Mouse (Mus musculus): ENCODE measurements at regions not wholly inside any gene's neighbourhood (a gene's known extent, or its start where the extent isn't known, plus 50 kb on each side); places are given as distances from the start of the nearest gene placed in this dataset.
A peak's percentile ranks its signal among the peaks of the same experiment; 100 is the strongest.

DNA sequence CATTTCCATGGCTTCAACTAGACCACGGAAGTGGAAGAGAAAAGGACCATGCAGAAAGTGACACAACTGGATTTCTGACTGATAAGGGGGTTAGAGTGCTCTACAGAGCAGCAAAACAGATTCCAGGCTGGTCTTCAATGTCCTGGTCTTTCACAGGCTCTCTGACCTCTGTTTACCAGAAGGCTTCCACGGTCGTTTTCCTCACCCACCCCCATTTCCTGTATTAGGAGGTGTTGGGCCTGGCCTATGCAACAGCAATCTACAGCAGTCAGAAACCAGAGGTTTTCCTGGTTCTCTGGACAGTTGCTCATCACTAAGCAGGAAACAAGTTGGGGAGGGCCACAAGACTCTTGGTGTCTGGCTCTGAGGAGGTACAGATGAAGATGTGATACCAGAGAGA is 148.1 kb upstream of the Cited2 start:
- Histone ChIP-seq H3K9ac (ENCODE audit: low read depth, low read length) (no peak overlapping the region), H3K4me3 (ENCODE audit: low read depth, low read length) (no peak overlapping the region), H3K27me3 (ENCODE audit: control insufficient read depth, insufficient read depth, low read length) (no peaks in the 10 kb centered on the region), H3K36me3 (ENCODE audit: control insufficient read depth, insufficient read depth, low read length) (no peaks in the 10 kb centered on the region), H3K9me3 (replicated peaks; ENCODE audit: control insufficient read depth, low read length) (no peaks in the 10 kb centered on the region), H3K27ac (ENCODE audit: low read depth, low read length) (peak overlapping the region; percentile 60), H3K4me2 (no peak overlapping the region), H3K4me1 (ENCODE audit: control insufficient read depth, insufficient read depth, low read length) (peaks cover 7% of the 10 kb centered on the region)
- 19% methylated on average over 3 of the region's 3 CpGs for WGBS (ENCODE audit: insufficient replicate concordance)
- peak; percentile 46; the same call in 1 of the 2 replicates for ATAC-seq (replicated peaks; ENCODE audit: insufficient number of reproducible peaks, low FRiP score, low TSS enrichment)

DNA sequence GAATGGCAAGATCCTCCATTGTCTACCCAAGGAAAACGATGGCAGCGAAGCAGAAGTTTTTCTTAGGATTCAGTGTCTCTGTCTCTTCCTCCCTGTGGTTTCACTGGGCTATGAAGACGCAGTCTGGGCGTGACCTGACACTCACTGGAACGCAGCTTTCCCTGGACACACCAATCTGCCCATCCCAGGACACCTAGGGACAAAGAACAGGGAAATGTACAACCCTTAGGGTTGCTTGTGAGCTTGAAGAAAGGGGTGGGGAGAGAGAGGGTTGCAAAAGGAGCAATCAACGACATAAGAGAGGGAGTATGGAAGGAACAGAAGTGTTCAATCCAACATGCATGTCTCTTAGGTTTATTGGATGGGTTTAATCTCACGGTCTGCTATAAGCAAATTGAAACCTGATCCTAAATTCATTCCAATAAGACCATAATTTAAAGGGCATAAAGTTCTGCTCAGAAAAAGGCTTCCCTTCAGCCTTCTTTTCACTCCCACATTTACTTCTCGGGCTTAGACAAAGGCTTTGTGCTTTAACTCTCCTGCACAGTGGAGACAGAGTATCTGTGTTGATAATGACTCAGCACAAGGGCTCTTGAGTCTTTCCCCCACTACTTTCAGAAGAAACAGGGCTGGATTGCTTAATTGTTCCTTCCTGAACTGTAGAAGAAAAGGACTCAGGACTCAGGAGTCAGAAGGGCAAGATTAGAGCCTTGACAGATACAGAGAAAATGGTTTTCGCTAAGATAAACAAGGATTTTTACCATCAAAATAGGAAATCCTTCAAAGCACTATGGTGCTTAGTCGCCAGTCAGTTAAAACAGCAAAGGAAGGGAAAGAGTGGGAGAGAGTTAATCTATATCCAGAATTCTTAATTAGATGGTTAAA is 147.3 kb upstream of the Cited2 start:
- H3K4me3 ChIP-seq (ENCODE audit: low read depth, low read length): no peak overlapping the region
- H3K4me1 ChIP-seq (ENCODE audit: control insufficient read depth, insufficient read depth, low read length): peaks cover 7% of the 10 kb centered on the region
- no peaks in the 10 kb centered on the region for H3K9me3 ChIP-seq (replicated peaks; ENCODE audit: control insufficient read depth, low read length)
- peak; percentile 78 for ATAC-seq (replicated peaks; ENCODE audit: insufficient number of reproducible peaks, low FRiP score, low TSS enrichment)
- peak overlapping the region; percentile 18; the same call in 1 of the 2 replicates for H3K9ac ChIP-seq (ENCODE audit: low read depth, low read length)
- H3K4me2 ChIP-seq: no peak overlapping the region
- H3K27me3 ChIP-seq (ENCODE audit: control insufficient read depth, insufficient read depth, low read length): no peaks in the 10 kb centered on the region
- 48% methylated on average over 10 of the region's 10 CpGs for WGBS (ENCODE audit: insufficient replicate concordance)
- H3K36me3 ChIP-seq (ENCODE audit: control insufficient read depth, insufficient read depth, low read length): no peaks in the 10 kb centered on the region
- H3K27ac ChIP-seq (ENCODE audit: low read depth, low read length): peak overlapping the region; percentile 60

DNA sequence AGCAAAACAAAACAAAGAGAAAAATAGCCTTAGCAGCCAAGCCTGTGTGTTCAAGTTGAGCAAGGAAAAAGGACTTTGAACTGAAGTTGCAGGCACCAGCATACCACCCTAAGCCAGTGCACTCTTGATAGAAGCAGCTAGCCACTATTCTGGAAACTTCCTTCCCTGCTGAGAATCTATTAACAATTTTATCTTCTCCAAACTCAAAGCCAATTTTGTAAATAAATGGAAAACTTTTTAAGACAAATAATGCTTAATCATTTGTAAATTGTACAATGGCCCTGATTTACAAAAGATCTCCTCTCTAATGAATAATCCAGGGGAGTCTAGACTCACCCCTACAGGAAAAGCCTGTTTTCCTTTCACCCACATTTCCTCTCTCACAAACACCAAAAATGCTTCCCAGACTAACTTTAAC is 146.7 kb upstream of the Cited2 start:
- H3K27me3 ChIP-seq (ENCODE audit: control insufficient read depth, insufficient read depth, low read length): no peaks in the 10 kb centered on the region
- H3K27ac ChIP-seq (ENCODE audit: low read depth, low read length): peak overlapping the region; percentile 60; the same call in 1 of the 2 replicates
- no peak overlapping the region for H3K4me2 ChIP-seq
- H3K4me1 ChIP-seq (ENCODE audit: control insufficient read depth, insufficient read depth, low read length): peaks cover 7% of the 10 kb centered on the region
- ATAC-seq (replicated peaks; ENCODE audit: insufficient number of reproducible peaks, low FRiP score, low TSS enrichment): no peak
- H3K4me3 ChIP-seq (ENCODE audit: low read depth, low read length): no peak overlapping the region
- no peaks in the 10 kb centered on the region for H3K36me3 ChIP-seq (ENCODE audit: control insufficient read depth, insufficient read depth, low read length)
- H3K9ac ChIP-seq (ENCODE audit: low read depth, low read length): no peak overlapping the region
- no peaks in the 10 kb centered on the region for H3K9me3 ChIP-seq (replicated peaks; ENCODE audit: control insufficient read depth, low read length)

DNA sequence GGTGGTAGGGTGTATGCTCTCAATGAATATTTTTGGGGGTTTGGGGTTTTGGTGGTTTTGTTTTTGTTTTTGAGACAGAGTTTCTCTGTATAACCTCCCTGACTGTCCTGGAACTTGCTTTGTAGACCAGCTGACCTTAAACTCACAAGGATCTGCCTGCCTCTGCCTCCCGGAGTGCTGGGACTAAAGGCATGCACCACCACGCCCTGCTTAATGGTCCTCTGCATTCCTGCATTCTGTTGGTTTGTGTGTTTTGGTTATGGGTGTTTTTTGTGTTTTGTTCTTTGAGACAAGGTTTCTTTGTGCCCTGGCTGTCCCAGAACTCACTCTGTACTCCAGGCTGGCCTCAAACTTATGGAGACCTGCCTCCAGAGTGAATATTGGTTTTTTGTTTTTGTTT is 143.6 kb upstream of the Cited2 start:
- Histone ChIP-seq H3K9ac (ENCODE audit: low read depth, low read length) (no peak overlapping the region), H3K4me1 (ENCODE audit: control insufficient read depth, insufficient read depth, low read length) (peaks cover 7% of the 10 kb centered on the region), H3K27ac (ENCODE audit: low read depth, low read length) (no peak overlapping the region), H3K9me3 (replicated peaks; ENCODE audit: control insufficient read depth, low read length) (no peaks in the 10 kb centered on the region), H3K4me2 (no peak overlapping the region), H3K27me3 (ENCODE audit: control insufficient read depth, insufficient read depth, low read length) (no peaks in the 10 kb centered on the region), H3K4me3 (ENCODE audit: low read depth, low read length) (no peak overlapping the region), H3K36me3 (ENCODE audit: control insufficient read depth, insufficient read depth, low read length) (no peaks in the 10 kb centered on the region)
- no peak for ATAC-seq (replicated peaks; ENCODE audit: insufficient number of reproducible peaks, low FRiP score, low TSS enrichment)
- 88% methylated on average over 2 of the region's 2 CpGs for WGBS (ENCODE audit: insufficient replicate concordance)

DNA sequence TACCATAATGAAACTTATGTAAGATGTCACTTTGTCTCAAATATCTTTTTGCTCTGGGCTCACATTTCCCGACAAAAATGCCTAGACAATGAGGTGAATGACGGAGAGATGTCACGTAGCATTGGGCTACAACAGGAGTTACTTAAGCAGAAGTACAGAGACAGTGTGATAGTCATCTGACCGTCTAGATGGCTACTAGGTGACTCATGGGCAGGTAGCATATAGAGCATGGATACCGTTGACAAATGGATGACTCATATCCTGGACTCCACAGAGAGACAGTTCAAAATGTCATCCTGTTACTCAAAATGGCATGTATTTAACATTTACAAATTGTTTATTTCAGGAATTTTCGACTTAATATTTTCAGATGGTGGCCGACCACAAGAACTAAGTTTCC is 138.2 kb upstream of the Cited2 start:
- H3K4me1 ChIP-seq (ENCODE audit: control insufficient read depth, insufficient read depth, low read length): no peaks in the 10 kb centered on the region
- 73% methylated on average over 7 of the region's 7 CpGs for WGBS (ENCODE audit: insufficient replicate concordance)
- no peak for ATAC-seq (replicated peaks; ENCODE audit: insufficient number of reproducible peaks, low FRiP score, low TSS enrichment)

DNA sequence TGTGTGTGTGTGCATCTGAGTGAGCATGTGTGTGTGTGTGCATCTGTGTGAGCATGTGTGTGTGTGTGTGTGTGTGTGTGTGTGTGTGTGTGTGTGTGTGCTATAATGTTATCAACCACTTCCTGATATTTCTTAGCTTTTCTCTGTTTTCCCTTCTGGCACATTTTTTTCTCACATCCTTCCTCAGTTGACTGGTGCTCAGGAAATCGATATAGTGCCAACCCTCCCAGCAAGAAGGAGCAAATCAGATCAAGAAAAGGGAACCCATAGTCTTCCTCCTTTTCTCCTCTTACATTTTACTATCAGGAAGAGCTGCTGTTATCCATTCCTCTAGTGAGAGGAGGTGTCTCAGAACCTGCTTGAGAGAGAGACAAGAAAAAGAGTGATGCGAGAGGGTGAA is 136.1 kb upstream of the Cited2 start:
- Histone ChIP-seq H3K4me1 (ENCODE audit: control insufficient read depth, insufficient read depth, low read length) (no peaks in the 10 kb centered on the region), H3K4me2 (no peak overlapping the region), H3K9me3 (replicated peaks; ENCODE audit: control insufficient read depth, low read length) (no peaks in the 10 kb centered on the region), H3K27me3 (ENCODE audit: control insufficient read depth, insufficient read depth, low read length) (no peaks in the 10 kb centered on the region), H3K36me3 (ENCODE audit: control insufficient read depth, insufficient read depth, low read length) (no peaks in the 10 kb centered on the region), H3K9ac (ENCODE audit: low read depth, low read length) (no peak overlapping the region), H3K4me3 (ENCODE audit: low read depth, low read length) (no peak overlapping the region), H3K27ac (ENCODE audit: low read depth, low read length) (no peak overlapping the region)
- no peak for ATAC-seq (replicated peaks; ENCODE audit: insufficient number of reproducible peaks, low FRiP score, low TSS enrichment)
- WGBS (ENCODE audit: insufficient replicate concordance): 83% methylated on average over 2 of the region's 2 CpGs

More for the DNA sequence above, 138.2 kb upstream of the Cited2 start:
- no peaks in the 10 kb centered on the region for H3K36me3 ChIP-seq (ENCODE audit: control insufficient read depth, insufficient read depth, low read length)
- no peak overlapping the region for H3K9ac ChIP-seq (ENCODE audit: low read depth, low read length)
- H3K27me3 ChIP-seq (ENCODE audit: control insufficient read depth, insufficient read depth, low read length): no peaks in the 10 kb centered on the region
- H3K4me2 ChIP-seq: no peak overlapping the region
- no peak overlapping the region for H3K4me3 ChIP-seq (ENCODE audit: low read depth, low read length)
- no peaks in the 10 kb centered on the region for H3K9me3 ChIP-seq (replicated peaks; ENCODE audit: control insufficient read depth, low read length)
- no peak overlapping the region for H3K27ac ChIP-seq (ENCODE audit: low read depth, low read length)

DNA sequence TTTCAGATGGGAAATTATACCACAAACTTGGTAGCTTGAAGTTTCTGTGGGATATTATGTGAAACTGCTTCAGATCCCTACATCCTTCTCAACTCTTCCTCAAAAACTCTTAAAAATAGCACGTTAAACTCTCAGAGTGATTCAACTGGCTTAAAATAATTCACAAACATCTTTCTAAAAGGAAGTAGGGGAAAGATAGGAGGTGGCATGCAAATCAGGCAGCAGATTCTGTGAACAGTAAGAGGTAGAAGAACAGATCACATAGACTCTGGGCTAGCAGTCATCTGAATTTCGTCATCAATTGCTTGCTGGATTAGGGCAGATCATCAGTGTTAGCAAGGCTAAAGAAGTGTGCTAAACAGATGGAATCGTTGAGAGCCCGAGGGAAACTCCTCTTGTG is 133.9 kb upstream of the Cited2 start:
- no peak for ATAC-seq (replicated peaks; ENCODE audit: insufficient number of reproducible peaks, low FRiP score, low TSS enrichment)
- H3K27ac ChIP-seq (ENCODE audit: low read depth, low read length): no peak overlapping the region
- H3K27me3 ChIP-seq (ENCODE audit: control insufficient read depth, insufficient read depth, low read length): no peaks in the 10 kb centered on the region
- no peak overlapping the region for H3K9ac ChIP-seq (ENCODE audit: low read depth, low read length)
- no peak overlapping the region for H3K4me2 ChIP-seq
- H3K9me3 ChIP-seq (replicated peaks; ENCODE audit: control insufficient read depth, low read length): no peaks in the 10 kb centered on the region
- H3K4me1 ChIP-seq (ENCODE audit: control insufficient read depth, insufficient read depth, low read length): 0 out of 2 replicates have a peak, but pooled peaks cover 2% of the 10 kb centered on the region
- H3K36me3 ChIP-seq (ENCODE audit: control insufficient read depth, insufficient read depth, low read length): no peaks in the 10 kb centered on the region
- no peak overlapping the region for H3K4me3 ChIP-seq (ENCODE audit: low read depth, low read length)
- 72% methylated on average over 4 of the region's 4 CpGs for WGBS (ENCODE audit: insufficient replicate concordance)

DNA sequence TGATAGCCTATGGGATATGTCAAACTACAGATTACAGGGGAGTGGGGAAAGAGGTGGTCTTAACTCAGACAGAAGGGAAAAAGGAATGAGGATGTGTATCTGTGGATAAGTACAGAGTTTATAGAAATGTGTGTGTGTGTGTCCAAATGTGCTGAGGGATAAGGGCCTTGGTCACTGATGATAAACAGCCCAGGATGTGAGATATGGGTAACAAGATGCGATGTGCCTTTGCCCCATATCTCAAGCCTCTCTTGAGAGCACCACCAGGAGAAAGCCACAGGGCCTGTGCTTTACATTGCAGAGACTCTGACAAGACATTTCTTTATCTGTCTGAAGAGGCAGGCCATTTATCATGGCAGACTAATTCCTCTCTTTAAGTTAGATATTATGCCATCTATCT is 132.8 kb upstream of the Cited2 start:
- Histone ChIP-seq H3K4me3 (ENCODE audit: low read depth, low read length) (no peak overlapping the region), H3K27ac (ENCODE audit: low read depth, low read length) (no peak overlapping the region), H3K36me3 (ENCODE audit: control insufficient read depth, insufficient read depth, low read length) (no peaks in the 10 kb centered on the region), H3K4me1 (ENCODE audit: control insufficient read depth, insufficient read depth, low read length) (0 out of 2 replicates have a peak, but pooled peaks cover 2% of the 10 kb centered on the region), H3K9ac (ENCODE audit: low read depth, low read length) (no peak overlapping the region), H3K27me3 (ENCODE audit: control insufficient read depth, insufficient read depth, low read length) (no peaks in the 10 kb centered on the region), H3K4me2 (no peak overlapping the region), H3K9me3 (replicated peaks; ENCODE audit: control insufficient read depth, low read length) (no peaks in the 10 kb centered on the region)
- 13% methylated on average over 1 of the region's 1 CpGs for WGBS (ENCODE audit: insufficient replicate concordance)
- peak; percentile 67; the same call in 1 of the 2 replicates for ATAC-seq (replicated peaks; ENCODE audit: insufficient number of reproducible peaks, low FRiP score, low TSS enrichment)

DNA sequence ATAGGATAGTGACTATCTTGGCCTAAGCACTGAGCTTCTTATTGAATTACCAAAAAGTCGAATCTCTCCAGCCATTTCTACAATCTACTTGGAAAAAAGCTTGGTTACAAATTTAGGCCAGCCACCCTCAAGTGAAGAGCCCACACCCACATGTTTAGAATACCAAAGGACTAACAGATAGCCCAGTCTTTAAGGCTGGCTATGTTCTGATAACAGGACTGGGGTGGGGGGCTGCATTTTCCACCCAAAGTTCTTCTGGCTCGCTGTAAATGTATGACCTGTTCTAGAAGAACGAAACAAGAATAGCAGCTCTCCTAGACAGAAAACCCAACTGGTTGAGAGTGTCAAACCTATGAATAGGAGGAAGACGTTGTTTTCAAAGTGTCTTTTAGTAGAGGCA is 130.6 kb upstream of the Cited2 start:
- no peak overlapping the region for H3K9ac ChIP-seq (ENCODE audit: low read depth, low read length)
- H3K4me2 ChIP-seq: no peak overlapping the region
- H3K4me1 ChIP-seq (ENCODE audit: control insufficient read depth, insufficient read depth, low read length): peaks cover 5% of the 10 kb centered on the region; the same call in 1 of the 2 replicates
- H3K36me3 ChIP-seq (ENCODE audit: control insufficient read depth, insufficient read depth, low read length): no peaks in the 10 kb centered on the region
- no peaks in the 10 kb centered on the region for H3K27me3 ChIP-seq (ENCODE audit: control insufficient read depth, insufficient read depth, low read length)
- WGBS (ENCODE audit: insufficient replicate concordance): 28% methylated on average over 4 of the region's 4 CpGs
- no peak overlapping the region for H3K27ac ChIP-seq (ENCODE audit: low read depth, low read length)
- no peaks in the 10 kb centered on the region for H3K9me3 ChIP-seq (replicated peaks; ENCODE audit: control insufficient read depth, low read length)
- no peak for ATAC-seq (replicated peaks; ENCODE audit: insufficient number of reproducible peaks, low FRiP score, low TSS enrichment)
- no peak overlapping the region for H3K4me3 ChIP-seq (ENCODE audit: low read depth, low read length)
